Mouse (Mus musculus) stomach, postnatal 0 days (tissue): ENCODE measurements at regions not wholly inside any gene's neighbourhood (a gene's known extent, or its start where the extent isn't known, plus 50 kb on each side); places are given as distances from the start of the nearest gene placed in this dataset.

Source experiments
- ATAC-seq: fragments of 200-750 bp; cut with Nextera tagmentation; 2 replicates; pipeline ENCODE4 v1.8.0; 2017; ENCODE audit not compliant: low FRiP score, low TSS enrichment
- DNase-seq: peaks from one replicate; pipeline ENCODE4 v3.0.0-alpha.2; 2016; ENCODE audit warnings: low spot score
- H3K27ac ChIP-seq: fragments of 300-500 bp; sonication (generic); replicated peaks from 2 replicates; pipeline ENCODE4 v1.5.1; 2014; ENCODE audit warnings: mild to moderate bottlenecking, control low read depth
- H3K27me3 ChIP-seq: fragments of 300-500 bp; sonication (generic); 2 replicates; pipeline ENCODE4 v1.6.1; 2014; ENCODE audit warnings: low read length; ENCODE audit not compliant: control insufficient read depth, insufficient read depth
- H3K36me3 ChIP-seq: fragments of 300-500 bp; sonication (generic); 2 replicates; pipeline ENCODE4 v1.6.1; 2014; ENCODE audit warnings: low read length, mixed read lengths; ENCODE audit not compliant: control insufficient read depth, insufficient read depth
- H3K4me1 ChIP-seq: fragments of 300-500 bp; sonication (generic); replicated peaks from 2 replicates; pipeline ENCODE4 v1.6.1; 2014; ENCODE audit warnings: antibody characterized with exemption; ENCODE audit not compliant: control insufficient read depth, insufficient read depth
- H3K4me2 ChIP-seq: fragments of 300-500 bp; sonication (generic); replicated peaks from 2 replicates; pipeline ENCODE4 v1.6.1; 2014; ENCODE audit warnings: low read depth, mild to moderate bottlenecking, control low read depth, moderate library complexity
- H3K4me3 ChIP-seq: fragments of 300-500 bp; sonication (generic); 2 replicates; pipeline ENCODE4 v1.5.1; 2014; ENCODE audit warnings: low read depth, low read length, control low read depth
- H3K9ac ChIP-seq: fragments of 300-500 bp; sonication (generic); 2 replicates; pipeline ENCODE4 v1.6.1; 2014; ENCODE audit warnings: mild to moderate bottlenecking, low read length, control low read depth, mixed read lengths
- H3K9me3 ChIP-seq: fragments of 300-500 bp; sonication (generic); 2 replicates; pipeline ENCODE4 v1.6.1; 2016; ENCODE audit warnings: low read length; ENCODE audit not compliant: control insufficient read depth
- CTCF ChIP-seq: IDR thresholded peaks from 2 replicates; pipeline ENCODE4 v1.5.1; 2016; ENCODE audit warnings: antibody characterized with exemption, low read depth, mild to moderate bottlenecking, moderate library complexity
- WGBS: fragments of 180-500 bp; shearing (Covaris S2); extraction: QIAGEN DNeasy Blood & Tissue Kit; methylation state at CpG from one replicate; pipeline ENCODE4 v1.1.7; 2014; 5-methylcytosine and 5-hydroxymethylcytosine counted together

DNA sequence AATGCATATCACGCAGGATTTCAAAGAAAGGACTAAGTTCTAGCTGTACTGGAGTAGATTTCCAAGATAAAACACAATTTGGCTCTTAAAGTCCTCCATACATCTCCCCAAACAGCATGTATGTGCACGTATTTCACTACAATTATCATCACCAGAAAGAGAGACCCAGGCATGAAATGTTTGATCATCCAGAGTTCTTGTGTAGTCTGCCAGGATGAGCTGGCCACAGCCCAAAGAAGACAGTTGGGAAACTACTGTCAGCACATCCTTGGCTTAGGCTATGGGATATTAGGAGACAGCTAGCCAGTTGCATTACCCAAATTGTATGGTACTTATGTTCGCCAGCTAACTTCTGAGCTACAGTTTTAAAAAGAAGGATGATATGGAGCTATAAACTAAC is 1216.3 kb downstream of the Pcdh9 start:
- no peak overlapping the region for H3K9ac ChIP-seq
- no peak overlapping the region for H3K27ac ChIP-seq
- no peak overlapping the region for H3K4me2 ChIP-seq
- H3K4me1 ChIP-seq, result no peaks in the 10 kb centered on the region
- H3K36me3 ChIP-seq, result no peaks in the 10 kb centered on the region
- H3K9me3 ChIP-seq, result no peaks in the 10 kb centered on the region
- no peak for DNase-seq
- H3K27me3 ChIP-seq, result no peaks in the 10 kb centered on the region
- no peak for TF ChIP-seq CTCF
- WGBS, result 79% methylated on average over 3 of the region's 3 CpGs
- no peak for ATAC-seq
- no peak overlapping the region for H3K4me3 ChIP-seq
